Mouse (Mus musculus) lung, postnatal 0 days (tissue): ENCODE data around the gene Acbd4. TPM values are rescaled to one million over a fixed set of nuclear protein-coding genes. Genes with fewer than 3 reads are reported as not detected.
A peak's percentile ranks its signal among the peaks of the same experiment; 100 is the strongest.

Source experiments
- ATAC-seq: fragments of 200-750 bp; cut with Nextera tagmentation; 2 replicates; pipeline ENCODE4 v1.8.0; 2017; ENCODE audit warnings: moderate library complexity
- DNase-seq: peaks from one replicate; pipeline ENCODE4 v3.0.0-alpha.2; 2016; ENCODE audit warnings: low spot score
- H3K27ac ChIP-seq: fragments of 300-500 bp; sonication (generic); 2 replicates; pipeline ENCODE4 v1.5.1; 2014; ENCODE audit warnings: antibody characterized with exemption, mild to moderate bottlenecking, low read length, mixed read lengths
- H3K27me3 ChIP-seq: fragments of 300-500 bp; sonication (generic); replicated peaks from 2 replicates; pipeline ENCODE4 v1.6.1; 2014; ENCODE audit warnings: low read length, mixed read lengths; ENCODE audit not compliant: insufficient read depth
- H3K36me3 ChIP-seq: fragments of 300-500 bp; sonication (generic); 2 replicates; pipeline ENCODE4 v1.6.1; 2014; ENCODE audit warnings: low read length, mixed read lengths; ENCODE audit not compliant: insufficient read depth
- H3K4me1 ChIP-seq: fragments of 300-500 bp; sonication (generic); 2 replicates; pipeline ENCODE4 v1.6.1; 2014; ENCODE audit warnings: antibody characterized with exemption, low read depth, low read length, mixed read lengths; ENCODE audit not compliant: insufficient read depth
- H3K4me2 ChIP-seq: fragments of 300-500 bp; sonication (generic); replicated peaks from 2 replicates; pipeline ENCODE4 v1.6.1; 2014; ENCODE audit warnings: low read depth, mild to moderate bottlenecking, low read length, moderate library complexity, mixed read lengths
- H3K4me3 ChIP-seq: fragments of 300-500 bp; sonication (generic); 2 replicates; pipeline ENCODE4 v1.5.1; 2014; ENCODE audit warnings: low read depth, low read length
- H3K9ac ChIP-seq: fragments of 300-500 bp; sonication (generic); replicated peaks from 2 replicates; pipeline ENCODE4 v1.6.1; 2014; ENCODE audit warnings: low read depth, mild to moderate bottlenecking
- H3K9me3 ChIP-seq: fragments of 300-500 bp; sonication (generic); 2 replicates; pipeline ENCODE4 v1.6.1; 2016; ENCODE audit warnings: low read length, mixed read lengths
- CTCF ChIP-seq: IDR thresholded peaks from 2 replicates; pipeline ENCODE4 v1.5.1; 2016; ENCODE audit warnings: antibody characterized with exemption, mild to moderate bottlenecking
- EP300 ChIP-seq: IDR thresholded peaks from 2 replicates; pipeline ENCODE4 v1.6.1; 2016; ENCODE audit warnings: antibody characterized with exemption, mild to moderate bottlenecking, control low read depth
- WGBS: fragments of 180-500 bp; shearing (Covaris S2); extraction: QIAGEN DNeasy Blood & Tissue Kit; methylation state at CpG from one replicate; pipeline ENCODE4 v1.1.7; 2014; 5-methylcytosine and 5-hydroxymethylcytosine counted together
- polyA plus RNA-seq: library from polyadenylated mRNA; unstranded; fragments of >200 nt; fragmentation: Nextera tagmentation; extraction: Ambion mirVana; gene quantifications from 2 replicates; pipeline ENCODE4 v1.2.1, GENCODE M21; 2015

The Acbd4 gene
- polyA plus RNA-seq, 1 experiment from 2014 or later: 34.5 TPM

DNA sequence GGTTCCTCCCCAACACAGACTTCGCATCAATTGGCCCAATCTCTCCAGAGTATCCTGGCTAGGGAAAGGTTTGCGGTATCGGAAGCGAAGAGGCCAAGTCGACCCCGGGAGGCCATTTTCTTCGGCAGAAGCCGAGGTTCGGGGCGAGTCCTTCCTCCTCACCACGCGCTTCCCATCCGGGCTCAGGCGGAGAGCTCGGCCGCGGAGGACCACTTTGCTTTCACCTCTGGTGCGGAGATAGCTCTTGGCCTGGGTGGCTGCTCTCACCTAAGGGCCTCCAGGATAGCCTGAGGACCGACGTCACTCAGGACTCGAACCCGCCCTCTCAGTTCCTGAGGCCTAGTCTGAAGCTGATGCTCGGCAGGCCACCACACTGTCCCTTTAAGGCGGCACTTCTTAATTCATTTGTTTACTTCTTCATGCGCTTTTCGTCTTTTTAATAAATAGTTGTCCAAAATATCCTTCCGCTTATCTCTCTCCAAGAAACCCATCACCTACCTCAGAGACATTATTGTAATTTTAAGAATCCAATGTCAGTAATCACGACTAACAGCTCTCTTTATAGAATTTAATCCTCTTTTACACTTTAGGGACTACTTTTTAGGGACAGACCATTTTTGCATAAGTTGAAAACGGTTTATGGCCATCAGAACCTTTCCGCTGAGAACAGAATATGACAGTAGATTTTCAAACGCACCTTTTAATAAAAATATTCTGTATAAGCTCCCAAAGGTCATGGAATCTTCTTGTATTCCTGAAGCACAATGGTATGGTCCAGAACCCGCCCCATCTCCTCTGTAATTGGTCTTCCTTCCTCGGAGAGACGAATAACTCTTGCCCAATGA is 13.9 kb downstream of the Acbd4 start:
- peak overlapping the region; percentile 91 for H3K27ac ChIP-seq
- peak; percentile 97 for DNase-seq
- peak; percentile 96 for TF ChIP-seq EP300
- no peak for TF ChIP-seq CTCF

DNA sequence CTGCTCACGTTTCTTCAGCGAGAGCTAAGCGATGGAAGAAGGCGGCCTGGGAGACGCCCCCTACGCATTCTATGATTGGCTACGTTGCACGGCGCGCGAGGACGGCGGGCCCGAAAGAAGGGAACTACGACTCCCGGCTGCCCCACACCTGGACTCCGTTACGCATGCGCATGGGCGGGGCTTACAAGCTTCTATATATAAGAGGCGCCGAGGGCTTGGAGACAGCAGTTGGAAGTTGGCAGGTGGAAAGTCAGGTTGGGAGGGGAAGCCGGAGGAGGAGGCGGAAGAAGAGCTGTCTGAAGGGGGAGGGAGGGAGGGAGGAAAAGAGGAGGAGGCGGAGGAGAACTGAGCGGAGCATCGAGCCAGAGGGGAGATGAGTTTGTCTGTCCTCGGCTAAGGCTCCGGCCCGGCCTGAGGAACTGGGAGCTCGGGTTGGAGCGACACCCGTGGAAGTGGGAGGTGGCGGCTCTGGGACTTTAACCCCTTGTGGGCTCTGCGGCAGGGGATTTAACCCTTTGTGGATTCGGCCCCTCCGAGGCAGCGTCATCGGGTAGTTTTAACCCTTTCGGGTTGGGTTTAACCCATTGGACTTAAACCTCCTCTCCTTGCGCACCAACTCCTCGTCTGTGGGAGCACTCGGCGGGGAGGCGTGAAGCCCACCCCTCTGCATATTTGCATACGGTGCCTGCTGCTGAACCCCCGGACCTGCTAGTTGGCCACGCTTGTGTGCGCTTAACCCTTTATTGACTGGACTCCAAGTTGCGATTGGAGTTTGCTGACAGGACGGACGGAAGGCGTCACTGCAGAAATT is 14.7 kb downstream of the Acbd4 start, which contains the start of gene Hexim1:
Gene Hexim1, plus strand, starts transcription at position 224 of the 811 bp plus-strand sequence.
- Histone ChIP-seq H3K4me2 (peak within 1 kb of the TSS; percentile 92), H3K4me3 (peak within 1 kb of the TSS; percentile 69), H3K4me1 (peaks cover 21% of the 10 kb centered on the region; the same call in 1 of the 2 replicates), H3K27me3 (no peaks in the 10 kb centered on the region), H3K9me3 (no peaks in the 10 kb centered on the region), H3K27ac (peak within 1 kb of the TSS; percentile 91), H3K9ac (peak within 1 kb of the TSS; percentile 80), H3K36me3 (no peaks in the 10 kb centered on the region)
- DNase-seq: peak; percentile 100
- ATAC-seq: peak; percentile 93
- WGBS: under 1% methylated on average over 53 of the region's 53 CpGs
- no peak for TF ChIP-seq EP300
- TF ChIP-seq CTCF: no peak

More for the DNA sequence above, 13.9 kb downstream of the Acbd4 start:
- H3K27me3 ChIP-seq: no peaks in the 10 kb centered on the region
- H3K36me3 ChIP-seq: no peaks in the 10 kb centered on the region
- peak overlapping the region; percentile 63 for H3K4me3 ChIP-seq
- no peaks in the 10 kb centered on the region for H3K9me3 ChIP-seq
- peak; percentile 66 for ATAC-seq
- peak overlapping the region; percentile 58 for H3K4me2 ChIP-seq
- H3K9ac ChIP-seq: peak overlapping the region; percentile 80
- H3K4me1 ChIP-seq: peaks cover 21% of the 10 kb centered on the region; the same call in 1 of the 2 replicates
- under 1% methylated on average over 34 of the region's 34 CpGs for whole genome bisulfite sequencing

DNA sequence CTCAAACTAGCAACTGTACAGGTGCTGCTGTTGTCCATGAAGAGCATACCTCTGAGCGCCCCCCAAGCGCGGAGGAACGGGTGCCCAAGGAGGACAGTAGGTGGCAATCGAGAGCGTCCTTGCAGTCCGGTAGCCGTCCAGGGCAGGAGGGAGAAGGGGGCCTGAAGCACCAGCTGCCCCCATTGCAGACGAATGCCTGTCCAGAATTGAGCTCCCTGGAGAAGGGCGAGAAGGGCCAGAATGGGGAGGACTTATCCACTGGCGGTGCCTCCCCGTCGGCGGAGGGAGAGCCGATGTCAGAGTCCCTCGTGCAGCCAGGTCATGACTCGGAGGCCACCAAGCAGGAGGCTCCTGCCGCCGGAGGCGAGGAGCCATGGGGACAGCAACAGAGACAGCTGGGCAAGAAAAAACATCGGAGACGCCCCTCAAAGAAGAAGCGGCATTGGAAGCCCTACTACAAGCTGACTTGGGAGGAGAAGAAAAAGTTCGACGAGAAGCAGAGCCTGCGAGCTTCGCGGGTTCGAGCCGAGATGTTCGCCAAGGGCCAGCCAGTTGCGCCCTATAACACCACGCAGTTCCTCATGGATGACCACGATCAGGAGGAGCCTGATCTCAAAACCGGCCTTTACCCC is 15.6 kb downstream of the Acbd4 start:
- peaks cover 14% of the 10 kb centered on the region; the same call in 1 of the 2 replicates for H3K4me1 ChIP-seq
- H3K9me3 ChIP-seq: no peaks in the 10 kb centered on the region
- peak overlapping the region; percentile 69 for H3K4me3 ChIP-seq
- peak overlapping the region; percentile 92 for H3K4me2 ChIP-seq
- H3K27ac ChIP-seq: peak overlapping the region; percentile 85
- peak; percentile 86 for TF ChIP-seq CTCF
- no peak for TF ChIP-seq EP300
- under 1% methylated on average over 35 of the region's 35 CpGs for WGBS
- DNase-seq (peak; percentile 88), ATAC-seq (peak; percentile 25)
- H3K27me3 ChIP-seq: no peaks in the 10 kb centered on the region
- H3K9ac ChIP-seq: peak overlapping the region; percentile 72
- no peaks in the 10 kb centered on the region for H3K36me3 ChIP-seq

DNA sequence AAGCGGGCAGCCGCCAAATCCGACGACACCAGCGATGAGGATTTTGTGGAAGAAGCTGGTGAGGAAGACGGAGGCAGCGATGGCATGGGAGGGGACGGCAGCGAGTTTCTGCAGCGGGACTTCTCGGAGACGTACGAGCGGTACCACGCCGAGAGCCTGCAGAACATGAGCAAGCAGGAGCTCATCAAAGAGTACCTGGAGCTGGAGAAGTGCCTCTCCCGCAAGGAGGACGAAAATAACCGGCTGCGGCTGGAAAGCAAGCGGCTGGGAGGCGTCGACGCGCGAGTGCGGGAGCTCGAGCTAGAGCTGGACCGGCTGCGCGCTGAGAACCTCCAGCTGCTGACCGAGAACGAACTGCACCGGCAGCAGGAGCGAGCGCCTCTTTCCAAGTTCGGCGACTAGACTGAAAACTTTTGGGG is 16.1 kb downstream of the Acbd4 start:
- ATAC-seq (no peak), DNase-seq (peak; percentile 76)
- peak overlapping the region; percentile 72 for H3K9ac ChIP-seq
- H3K4me3 ChIP-seq: peak overlapping the region; percentile 69
- H3K27me3 ChIP-seq: no peaks in the 10 kb centered on the region
- H3K4me1 ChIP-seq: peaks cover 10% of the 10 kb centered on the region; the same call in 1 of the 2 replicates
- H3K36me3 ChIP-seq: no peaks in the 10 kb centered on the region
- H3K9me3 ChIP-seq: no peaks in the 10 kb centered on the region
- WGBS: under 1% methylated on average over 38 of the region's 38 CpGs
- TF ChIP-seq EP300 (no peak), CTCF (no peak; the same call in 1 of the 2 replicates)
- H3K4me2 ChIP-seq: peak overlapping the region; percentile 92
- peak overlapping the region; percentile 85 for H3K27ac ChIP-seq

DNA sequence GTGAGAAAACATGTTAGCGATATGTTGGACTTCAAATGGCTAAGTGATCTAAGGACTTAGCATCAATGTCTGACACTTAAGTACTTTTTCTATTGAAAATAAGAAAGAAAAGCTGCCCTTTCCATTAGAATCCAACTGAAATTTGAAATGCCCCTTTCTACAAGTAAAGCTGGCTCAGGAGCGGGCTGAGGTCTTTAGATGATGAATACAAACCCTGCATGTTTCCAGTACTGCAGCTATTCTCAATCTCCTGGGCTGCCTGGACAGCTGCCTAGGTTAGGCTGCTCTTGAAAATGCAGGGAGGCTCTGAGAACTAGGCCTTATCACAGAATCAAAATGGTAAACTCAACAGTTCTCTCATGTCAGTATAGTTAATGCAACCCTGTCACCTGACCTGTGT is 17.4 kb downstream of the Acbd4 start:
- Histone ChIP-seq H3K4me3 (no peak overlapping the region), H3K4me1 (peaks cover 10% of the 10 kb centered on the region; the same call in 1 of the 2 replicates), H3K9me3 (no peaks in the 10 kb centered on the region), H3K9ac (no peak overlapping the region), H3K27ac (no peak overlapping the region), H3K36me3 (no peaks in the 10 kb centered on the region), H3K4me2 (peak overlapping the region; percentile 92), H3K27me3 (no peaks in the 10 kb centered on the region)
- DNase-seq (no peak), ATAC-seq (no peak)
- WGBS: 83% methylated on average over 2 of the region's 2 CpGs
- TF ChIP-seq CTCF (no peak), EP300 (no peak)

DNA sequence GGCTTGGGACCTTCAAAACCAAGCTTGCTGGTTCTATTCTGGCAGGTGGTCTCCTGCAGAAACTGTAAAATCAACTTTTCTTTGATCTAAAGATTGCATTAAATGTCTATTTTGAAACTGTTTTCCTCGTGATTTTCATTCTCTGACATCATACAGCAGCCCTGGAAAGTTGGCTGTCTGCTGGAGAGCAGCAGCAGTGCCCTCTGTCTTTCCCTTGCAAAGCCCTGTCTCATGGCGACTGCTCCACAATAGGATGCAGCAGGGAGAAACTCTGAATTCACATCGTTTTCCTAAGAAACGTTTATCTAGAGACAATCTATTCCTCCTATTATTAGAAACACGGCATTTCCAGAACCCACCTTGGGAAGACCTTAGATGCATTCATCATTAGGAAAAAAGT is 18.1 kb downstream of the Acbd4 start:
- H3K27ac ChIP-seq: no peak overlapping the region
- H3K27me3 ChIP-seq: no peaks in the 10 kb centered on the region
- DNase-seq: peak; percentile 40
- WGBS: 50% methylated on average over 5 of the region's 5 CpGs
- peaks cover 8% of the 10 kb centered on the region; the same call in 1 of the 2 replicates for H3K4me1 ChIP-seq
- no peak overlapping the region for H3K9ac ChIP-seq
- no peaks in the 10 kb centered on the region for H3K36me3 ChIP-seq
- H3K4me2 ChIP-seq: no peak overlapping the region
- no peak overlapping the region for H3K4me3 ChIP-seq
- H3K9me3 ChIP-seq: no peaks in the 10 kb centered on the region
- TF ChIP-seq CTCF (peak; percentile 30), EP300 (no peak)
- no peak for ATAC-seq
